Mouse (Mus musculus): ENCODE measurements around the gene Arhgef5.
A peak's percentile ranks its signal among the peaks of the same experiment; 100 is the strongest.
"Not testable (repeated sequence)": the region's sequence is repeated elsewhere in the genome, so short reads cannot be mapped to it uniquely, and the experiment has no call there.

Arhgef5 gene

DNA sequence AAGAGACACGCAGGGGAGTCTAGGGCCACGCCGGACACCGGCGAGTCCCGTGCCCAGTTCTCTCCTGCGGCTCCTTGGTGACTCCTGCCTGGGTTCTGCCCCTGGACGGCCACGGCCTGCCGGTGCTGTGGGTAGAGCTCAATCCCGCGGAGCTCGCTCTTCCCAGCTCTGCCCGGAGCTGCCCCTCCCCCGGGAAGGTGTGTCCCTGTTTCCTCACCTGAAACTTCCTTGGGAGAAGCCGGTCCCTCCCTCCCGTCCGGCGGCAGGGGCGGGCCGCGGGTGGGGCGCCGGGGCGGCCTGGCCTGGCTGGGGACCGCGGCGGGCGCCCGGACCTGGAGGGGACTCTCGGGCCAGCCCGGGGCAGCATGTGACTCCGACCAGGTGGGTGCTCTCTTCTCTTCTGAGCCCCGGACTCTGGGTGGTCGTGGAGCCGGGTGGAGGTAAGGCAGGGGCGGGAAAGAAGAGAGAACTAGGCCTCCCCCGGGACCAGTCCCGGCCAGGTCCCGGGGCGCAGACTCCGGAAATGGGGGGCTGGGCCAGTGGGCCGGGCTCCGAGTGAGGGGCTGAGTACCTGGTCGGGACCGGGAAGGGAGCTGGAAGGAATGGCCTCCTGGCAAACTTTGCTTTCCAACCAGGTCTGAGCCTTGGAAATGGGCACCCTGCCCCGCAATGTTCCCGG, at the start of gene Arhgef5:
Gene Arhgef5 (plus strand): TSS at position 220 of the 679 bp plus-strand sequence.
- DNase-seq: peak; percentile 85

DNA sequence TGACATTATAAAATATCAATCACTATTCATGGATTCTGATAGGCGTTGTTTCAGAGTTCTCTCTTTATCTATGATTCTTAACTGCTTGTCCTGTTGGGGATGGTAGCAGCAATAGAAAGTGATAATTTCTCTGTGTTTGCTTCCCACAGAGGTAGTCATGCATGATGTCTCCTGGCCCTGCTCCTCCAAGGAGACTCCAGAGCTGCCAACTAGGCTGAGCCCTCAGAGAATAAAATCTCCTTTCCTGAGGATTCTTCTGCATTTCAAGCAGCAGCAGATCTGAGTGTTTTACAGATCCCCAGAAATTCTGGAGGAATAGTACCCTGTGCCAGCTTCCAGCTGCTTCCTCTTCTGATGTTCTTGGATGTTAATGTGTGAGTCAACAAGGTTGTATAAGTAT, 34.1 kb upstream of the Arhgef5 start, which contains the start of gene Olfr47:
Gene Olfr47 (plus strand): TSS at position 275 of the 400 bp plus-strand sequence.
- not testable (repeated sequence) for DNase-seq

DNA sequence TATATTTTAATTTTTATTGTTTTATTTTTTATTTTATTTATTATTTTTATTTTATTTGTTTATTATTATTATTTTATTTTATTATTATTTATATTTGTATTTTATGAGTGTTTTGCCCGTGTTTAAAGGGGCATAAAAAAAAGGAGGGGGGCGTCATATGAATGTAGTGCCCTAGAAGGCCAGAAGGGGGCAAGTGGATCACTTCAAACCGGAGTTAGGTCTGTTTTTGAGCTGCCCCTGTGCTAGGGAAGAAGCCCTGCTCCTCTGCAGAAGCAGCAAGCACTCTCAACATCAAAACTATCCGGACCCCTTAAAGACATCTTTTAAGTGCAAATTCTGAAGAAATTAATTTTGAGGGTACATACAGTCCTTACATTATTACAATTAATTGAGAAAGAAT, 23.3 kb upstream of the Arhgef5 start:
- peak; percentile 45 for DNase-seq

DNA sequence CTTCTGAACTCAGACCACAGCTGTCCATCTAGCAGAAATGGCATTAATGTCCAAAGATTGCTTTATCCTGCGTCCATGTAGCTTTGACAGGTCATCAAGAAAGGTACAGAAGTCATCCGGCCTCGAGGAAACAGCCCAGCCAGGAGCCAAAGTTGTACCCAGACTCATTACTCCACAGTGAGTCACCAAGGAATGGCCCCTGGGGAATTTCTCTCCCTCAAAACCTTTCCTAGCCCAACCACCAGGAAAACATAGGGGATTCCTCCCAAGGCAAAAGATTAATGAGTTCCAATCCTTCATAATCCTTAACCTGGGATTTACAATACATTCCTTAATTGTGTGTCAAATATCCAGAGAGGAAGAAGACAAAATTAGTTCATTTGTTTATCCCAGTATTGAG, 18.0 kb upstream of the Arhgef5 start:
- DNase-seq: no peak

DNA sequence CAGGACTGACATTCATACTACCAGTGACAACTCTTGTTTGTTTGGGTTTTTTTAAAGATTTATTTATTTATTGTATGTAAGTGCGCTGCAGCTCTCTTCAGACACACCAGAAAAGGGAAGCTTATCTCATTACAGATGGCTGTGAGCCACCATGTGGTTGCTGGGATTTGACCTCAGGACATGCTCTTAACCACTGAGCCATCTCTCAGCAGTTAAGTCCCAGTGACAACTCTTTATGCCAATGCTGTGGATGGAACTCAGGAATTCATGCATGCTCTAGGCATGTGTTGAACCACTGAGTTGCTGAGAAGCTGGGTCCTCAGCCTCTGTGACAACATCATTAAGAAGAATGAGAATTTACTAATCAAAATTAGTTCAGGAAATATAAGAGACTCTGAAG, 12.4 kb upstream of the Arhgef5 start:
- DNase-seq: no peak

DNA sequence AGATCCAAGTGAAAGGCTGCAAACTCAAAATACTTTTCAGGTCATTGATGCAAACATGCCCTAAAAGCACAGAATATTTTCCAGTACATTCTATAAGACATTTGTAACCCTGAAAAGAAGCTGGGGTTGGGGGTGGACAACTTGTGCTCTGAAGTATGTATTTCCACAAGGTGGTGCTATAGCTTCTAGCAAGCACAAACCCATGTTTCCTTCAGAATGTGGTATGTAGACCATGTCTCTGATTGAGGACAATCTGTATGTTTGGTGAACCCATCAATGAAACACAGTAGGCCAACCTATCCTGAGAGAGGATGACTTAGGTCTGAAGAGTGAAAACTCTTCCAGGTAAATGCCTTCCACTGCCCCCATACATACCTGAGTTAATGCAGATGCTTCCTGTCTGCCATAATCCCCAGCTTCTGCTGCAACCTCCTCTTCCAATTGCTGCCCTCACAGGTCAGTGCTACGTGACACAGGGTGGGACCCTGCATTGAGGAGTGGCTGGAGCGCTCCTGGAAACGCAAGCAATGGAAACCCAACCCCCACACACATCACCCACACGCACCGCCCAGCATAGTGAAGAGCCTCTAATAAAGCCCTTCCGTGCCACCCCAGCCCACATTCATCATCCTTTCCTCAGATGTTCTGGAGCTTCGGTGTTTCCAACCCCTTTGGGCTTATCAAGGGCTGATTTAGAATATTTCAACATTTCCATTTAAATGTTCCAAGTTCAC, 11.0 kb upstream of the Arhgef5 start:
- peak; percentile 53 for DNase-seq

DNA sequence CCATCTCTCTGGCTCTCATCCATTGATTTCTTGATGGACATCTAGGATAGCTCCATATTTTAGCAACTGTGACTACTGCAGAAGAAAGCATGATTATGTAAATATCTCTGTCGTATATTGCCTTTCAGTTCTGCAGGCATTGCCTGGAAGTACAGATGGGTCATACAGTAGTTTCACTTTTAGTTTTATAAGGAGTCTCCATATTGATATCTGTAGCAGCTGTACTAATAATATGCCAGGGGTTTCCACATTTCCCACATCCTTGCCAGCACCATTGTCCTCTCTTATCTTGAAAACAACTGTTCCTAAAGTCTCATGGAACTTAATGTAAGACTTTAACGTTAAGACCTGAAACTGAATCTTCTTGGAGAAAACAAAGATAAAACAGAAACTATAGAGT, 4.6 kb upstream of the Arhgef5 start:
- no peak for DNase-seq

DNA sequence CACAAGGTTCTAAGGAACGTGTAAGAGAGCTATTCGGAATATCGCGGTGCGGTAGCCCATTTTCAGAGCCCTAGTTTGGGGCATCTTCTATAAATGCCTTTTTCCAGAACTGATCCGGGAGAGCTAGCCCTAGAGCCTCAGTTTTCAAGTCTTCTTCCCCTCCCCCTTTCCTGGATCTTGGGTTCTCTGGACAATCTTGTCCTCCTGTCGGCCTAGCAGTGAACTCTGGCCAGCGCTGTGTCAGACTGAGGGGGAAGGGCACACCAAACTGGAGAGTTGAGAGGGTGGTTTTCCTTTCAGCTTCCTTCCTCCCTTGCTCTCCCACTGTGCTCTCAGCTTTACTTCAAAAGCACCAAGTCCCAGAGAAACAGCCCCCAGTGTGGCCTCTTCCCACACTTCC, 974 bp downstream of the Arhgef5 start:
- peak; percentile 84 for DNase-seq

DNA sequence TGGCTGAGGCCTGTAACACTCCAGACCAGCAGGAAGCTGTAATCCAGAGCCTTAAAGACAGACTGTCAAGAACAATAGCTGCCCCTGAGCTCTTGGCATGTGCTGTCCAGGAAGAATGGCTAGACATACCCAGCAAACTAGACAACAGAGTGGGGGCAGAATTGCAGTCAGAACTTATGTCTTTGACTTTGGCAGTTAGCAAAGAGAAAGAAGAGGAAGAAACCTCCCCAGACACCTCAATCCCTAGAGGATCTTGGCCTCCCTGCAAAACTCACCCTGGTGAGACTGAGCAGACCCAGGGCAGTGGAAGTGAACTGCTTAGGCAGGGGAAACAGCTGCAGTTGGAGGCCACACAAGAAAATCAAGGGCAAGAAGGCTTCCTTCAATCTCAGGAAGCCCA, 7.2 kb downstream of the Arhgef5 start:
- peak; percentile 51 for DNase-seq

DNA sequence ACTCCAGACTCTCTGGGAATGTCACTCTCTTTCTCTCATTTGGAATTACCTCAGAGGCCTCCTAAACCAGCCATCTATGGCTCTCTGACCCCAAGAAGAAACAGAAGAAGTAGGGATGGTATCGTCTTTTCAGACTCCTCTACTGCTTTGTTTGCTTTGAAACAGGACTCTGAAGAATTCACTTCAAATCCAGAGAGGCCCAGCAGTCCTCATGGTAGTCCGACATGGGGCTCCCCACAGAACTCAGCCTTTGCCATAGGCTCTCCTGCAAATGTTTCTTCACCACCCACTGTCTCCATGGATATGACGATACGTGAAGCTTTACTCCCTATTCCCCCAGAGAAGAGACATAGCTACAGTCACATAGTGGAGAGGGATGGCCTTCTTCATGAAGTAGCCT, 8.7 kb downstream of the Arhgef5 start:
- DNase-seq: no peak

DNA sequence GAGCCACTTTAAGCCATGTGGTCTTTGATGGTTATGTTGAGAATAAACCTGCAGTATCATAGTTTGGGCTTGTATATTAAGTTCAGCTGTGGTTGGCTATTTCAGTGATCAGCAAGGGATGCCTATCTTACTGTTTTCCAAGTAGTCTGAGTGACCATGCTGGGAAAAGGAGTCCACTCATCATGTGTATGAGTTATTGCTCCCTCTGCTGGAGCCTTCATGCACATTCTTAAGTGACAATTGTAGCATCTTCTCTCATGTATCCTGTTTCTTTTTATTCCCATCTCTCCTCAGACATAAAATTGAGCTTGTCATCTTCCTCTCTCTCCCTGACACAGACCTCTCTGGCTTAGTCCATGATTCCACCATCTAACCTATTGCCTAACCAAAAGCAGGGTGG, 12.9 kb downstream of the Arhgef5 start:
- DNase-seq: peak; percentile 67

DNA sequence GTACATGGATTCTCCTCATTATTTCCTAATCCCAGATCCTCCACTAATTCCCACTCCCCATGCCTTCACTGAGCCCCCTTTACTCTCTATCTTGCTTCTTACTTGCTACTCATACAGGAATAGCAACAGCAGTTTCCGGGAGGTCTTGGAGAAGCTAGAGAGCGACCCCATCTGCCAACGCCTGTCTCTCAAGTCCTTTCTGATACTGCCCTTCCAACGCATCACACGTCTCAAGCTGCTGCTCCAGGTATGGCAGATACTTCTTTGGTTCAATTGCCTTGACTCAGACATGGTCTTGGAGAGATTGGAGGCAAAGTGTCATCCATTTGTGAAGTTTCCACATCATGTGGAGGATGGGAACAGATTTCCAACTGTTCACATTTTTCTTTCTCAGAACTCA, 15.1 kb downstream of the Arhgef5 start:
- no peak for DNase-seq

DNA sequence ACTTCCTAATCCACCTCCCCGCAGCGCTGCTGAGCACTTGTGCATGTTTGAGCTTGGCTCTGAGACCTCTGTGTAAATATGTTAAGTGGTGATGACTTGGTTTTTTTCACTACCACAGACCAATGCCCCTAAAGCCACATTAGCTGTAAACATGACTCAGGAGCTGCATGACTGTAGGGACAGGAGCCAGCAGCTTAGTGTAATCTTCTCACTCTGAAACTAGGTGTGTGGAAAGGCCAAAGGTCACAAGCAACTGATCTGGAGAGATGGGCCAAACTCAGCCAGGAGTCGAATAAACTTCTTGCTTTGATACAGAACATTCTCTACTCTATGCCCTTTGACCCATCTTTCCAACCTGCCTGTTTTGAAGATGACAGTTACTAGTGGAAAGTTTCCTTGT, 26.7 kb downstream of the Arhgef5 start:
- DNase-seq: no peak

DNA sequence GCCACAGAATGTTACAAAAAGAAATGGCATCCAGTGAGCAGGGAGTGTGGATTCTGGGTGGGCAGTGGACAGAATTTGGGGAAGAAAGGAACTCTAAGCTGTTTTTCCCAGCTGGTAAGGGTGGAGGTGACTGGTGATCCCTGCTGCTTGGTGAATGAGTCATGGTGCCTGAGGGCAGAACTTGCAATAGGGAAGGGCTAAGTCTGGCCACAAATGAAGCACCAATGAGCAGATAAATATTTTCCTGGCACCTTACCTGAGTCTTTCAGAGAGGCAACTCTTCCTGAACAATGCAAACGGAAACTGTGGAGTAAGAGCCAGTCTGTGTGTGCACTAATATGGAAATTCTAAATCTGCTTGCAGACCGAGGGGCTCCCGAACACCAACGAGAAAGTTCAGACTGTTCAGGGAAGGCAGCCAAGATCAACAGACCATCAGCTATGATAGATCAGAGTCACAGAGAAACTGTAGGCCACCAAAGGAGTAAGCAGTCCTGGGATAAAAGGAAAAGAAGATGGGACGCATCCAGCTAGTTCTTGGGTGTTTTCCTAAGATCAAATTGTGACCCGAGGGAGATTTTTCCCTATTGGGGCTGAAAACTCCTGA, 27.2 kb downstream of the Arhgef5 start:
- peak; percentile 61 for DNase-seq

DNA sequence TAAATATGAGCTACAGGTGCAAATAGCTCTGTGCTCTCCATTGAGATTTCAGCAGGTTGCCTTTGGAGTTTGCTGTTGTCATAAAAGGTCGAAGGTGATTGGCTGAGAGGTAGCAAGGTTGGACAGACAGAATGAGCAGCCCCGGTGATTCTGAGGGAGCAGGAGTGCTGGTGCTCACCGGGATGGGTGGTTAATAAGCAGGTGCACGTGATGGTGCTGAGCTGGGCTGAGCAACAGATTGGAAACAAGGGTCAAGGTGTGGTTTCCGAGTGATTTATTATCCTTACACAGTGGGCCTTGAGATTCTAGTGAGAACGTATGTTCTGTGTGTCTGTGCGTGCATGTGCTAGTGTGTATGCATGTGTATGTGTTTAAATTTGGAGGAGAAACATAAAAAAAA, 27.8 kb downstream of the Arhgef5 start:
- DNase-seq: no peak

DNA sequence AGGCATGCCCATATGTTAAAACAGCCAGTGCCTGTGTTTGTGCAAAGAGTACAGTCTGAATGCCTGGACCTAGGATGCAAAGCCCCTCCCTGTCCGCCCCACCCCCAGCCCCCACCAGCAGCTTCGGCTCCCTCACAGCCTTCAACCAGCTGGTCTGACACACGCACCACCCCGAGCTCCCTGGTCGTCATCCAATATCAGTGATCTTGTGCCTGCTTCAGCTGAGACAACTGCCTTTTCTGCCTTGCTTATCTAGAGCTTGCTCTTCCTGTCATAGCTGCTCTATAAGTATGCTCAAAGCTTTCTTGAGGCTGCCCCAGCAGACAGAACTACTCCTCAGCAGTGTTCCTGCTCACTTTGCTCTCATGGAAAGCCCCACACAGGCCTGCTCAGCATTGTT, 30.5 kb downstream of the Arhgef5 start:
- peak; percentile 48 for DNase-seq

DNA sequence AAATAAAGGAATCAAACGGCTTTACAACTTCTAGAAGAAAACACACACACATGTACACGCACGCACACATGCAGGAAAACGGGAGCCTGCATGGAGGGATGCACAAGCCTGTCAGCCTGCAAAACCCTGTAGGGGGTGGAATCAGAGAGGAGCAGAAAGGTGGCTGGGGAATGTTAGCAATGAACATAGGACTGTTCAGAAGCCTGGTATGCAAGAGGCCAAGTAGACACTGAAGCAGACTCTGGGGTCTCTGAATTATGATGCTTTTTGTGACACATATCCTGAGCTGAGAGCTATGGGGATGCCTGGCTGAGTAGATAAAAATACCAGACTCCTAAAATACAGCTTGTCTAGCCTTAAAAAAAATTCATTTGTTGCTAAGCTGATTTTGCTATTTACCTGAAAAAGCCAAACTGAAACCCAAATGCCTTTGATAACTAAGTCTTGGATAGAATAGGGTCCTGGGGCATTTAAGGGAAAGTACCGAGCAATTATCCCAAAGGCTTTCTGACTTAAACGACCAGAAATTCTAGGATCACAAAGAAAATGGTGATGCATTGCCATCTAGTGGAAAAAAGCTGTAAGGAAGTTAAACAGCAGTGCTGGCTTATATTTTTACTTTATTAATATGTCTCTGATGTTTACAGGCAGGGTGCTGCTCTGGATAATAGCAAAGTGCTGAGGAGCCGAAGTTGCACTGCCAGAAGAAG, 31.6 kb downstream of the Arhgef5 start:
- DNase-seq: peak; percentile 54

DNA sequence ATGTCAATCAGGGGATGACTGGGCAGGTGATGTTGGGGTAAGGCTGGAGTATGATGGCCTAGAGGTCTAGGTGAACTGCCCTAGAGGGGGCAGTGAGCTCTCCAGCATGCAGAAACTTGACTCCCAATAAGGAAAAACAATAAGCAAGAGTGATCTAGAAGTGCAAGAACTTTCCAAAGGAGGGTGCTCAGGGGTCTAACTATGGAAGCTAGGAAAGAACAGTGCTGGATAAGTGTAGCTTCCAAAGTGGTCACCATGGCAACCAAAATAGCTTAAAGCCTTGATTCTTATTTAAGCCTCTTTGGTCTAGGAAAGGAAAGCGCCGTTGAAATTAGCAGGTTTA, 32.1 kb downstream of the Arhgef5 start:
- no peak for DNase-seq

DNA sequence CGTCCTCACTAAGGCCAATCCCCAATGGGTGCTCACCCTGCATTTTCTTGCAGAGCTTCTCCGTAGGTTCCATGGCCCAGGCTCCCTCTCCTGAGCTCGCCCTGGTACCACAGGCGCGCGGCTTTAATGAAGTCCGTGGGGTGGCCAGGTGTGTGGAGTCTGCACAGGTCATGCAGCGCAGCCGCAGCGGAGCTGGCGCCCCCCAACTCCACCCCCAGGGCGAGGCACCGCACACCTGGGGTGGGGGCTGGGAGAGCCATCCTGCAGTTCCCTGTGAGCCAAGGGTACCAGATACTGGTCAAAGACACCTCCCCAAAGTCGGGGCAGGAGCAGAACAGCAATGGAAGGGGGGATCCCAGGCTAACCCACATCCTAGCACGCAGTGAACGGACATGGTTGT, 44.1 kb downstream of the Arhgef5 start, which contains the start of gene Nobox:
Gene Nobox (minus strand): TSS at position 101 of the 400 bp plus-strand sequence.
- DNase-seq: no peak

DNA sequence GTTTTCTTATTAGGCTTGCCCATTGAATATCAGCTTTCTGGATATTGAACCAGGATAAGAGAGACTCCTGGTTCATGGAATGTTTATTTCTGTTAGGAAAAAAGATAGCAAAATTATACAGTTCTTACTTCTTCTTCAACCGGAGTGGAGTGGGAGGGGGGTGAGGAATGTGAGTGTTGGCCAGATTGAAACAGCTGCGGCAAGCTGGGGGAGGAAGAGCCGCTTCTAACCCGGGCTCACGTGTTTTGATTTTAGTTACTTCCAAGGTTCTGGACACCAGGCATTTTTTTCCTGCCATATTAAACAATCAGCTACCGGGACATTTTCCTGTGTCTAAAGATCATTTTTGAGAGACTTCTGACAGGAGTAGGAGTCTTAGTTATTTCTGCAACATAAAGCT, 44.7 kb downstream of the Arhgef5 start:
- peak; percentile 57 for DNase-seq

DNA sequence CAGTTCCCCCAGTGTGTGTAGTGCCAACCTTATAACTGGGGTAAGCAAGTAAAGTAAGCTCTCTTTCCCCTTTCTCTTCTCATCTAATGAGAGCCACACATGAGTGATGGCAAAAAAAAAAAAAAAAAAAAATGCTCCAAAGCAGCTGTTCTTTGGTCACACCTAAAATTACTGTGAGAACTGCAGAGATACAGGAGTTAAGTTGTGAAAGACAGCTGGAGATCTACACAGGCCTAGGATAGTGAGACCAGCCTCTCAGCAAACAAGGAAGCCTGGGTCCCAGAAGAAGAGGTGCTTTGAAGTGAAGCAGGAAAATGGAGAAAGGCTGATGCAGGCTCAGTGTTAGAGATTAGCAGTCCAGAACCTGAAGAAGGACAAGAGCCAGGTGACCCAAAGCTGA, 47.2 kb downstream of the Arhgef5 start:
- no peak for DNase-seq

DNA sequence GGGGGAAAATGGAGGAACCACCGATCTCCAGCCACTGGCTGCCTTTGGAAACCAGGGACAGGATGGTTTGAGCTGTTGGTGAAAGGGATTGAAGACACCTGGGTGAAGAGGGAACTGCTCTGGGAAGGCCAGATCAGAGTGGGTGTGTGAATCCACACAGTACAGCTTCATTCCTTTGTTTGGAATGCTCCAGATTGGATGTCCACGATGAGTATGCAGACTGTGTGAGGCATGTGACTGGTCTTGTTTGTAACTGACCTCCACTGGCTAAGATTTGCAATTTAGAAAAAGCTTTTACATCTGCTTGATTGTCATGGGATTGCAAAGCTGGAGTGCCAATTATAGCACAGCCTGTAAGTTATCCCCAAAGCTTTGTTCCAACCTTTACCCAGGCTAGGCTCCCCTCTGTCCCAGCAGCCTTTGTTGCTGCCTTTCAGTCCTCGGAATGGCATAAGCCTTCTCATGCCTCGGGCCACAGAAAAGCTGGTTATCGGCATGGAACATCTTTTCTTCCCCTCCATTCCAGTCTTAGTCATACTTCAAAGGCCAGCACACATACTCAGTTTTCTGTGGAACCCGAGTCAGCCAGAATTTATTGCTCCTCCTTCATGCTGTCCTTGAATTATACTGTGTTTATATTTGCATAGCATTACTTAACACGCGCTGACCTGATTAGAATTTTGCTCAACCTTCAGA, 47.7 kb downstream of the Arhgef5 start:
- DNase-seq: peak; percentile 27

DNA sequence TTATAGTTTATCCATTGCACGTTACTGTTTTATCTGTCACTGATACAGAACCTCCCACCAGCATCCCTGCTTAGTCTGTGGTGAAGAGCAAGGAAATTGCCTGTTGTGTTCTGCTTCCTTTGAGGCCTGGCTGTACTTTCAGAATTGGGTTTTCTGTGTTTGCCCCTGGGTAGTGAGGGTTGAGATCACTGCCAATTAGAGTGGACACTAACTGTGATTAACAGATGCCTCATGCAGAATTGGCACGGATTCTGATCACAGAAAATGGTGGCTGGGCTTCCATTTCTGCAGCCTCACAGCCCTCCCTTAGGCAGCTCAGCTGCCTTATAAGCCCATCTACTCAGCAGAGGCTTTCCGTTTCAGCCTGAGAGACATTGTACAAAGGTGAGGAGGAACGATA, 68.1 kb downstream of the Arhgef5 start:
- DNase-seq: peak; percentile 27

Data from lung, postnatal 10 days (tissue).